Mouse (Mus musculus) layer of hippocampus, adult 11-12 months (tissue): ENCODE measurements around the gene Sgms1.

ENCODE experiments used
- DNase-seq: peaks from one replicate; pipeline ENCODE4 v3.0.0; 2022; ENCODE audit warnings: low spot score

The Sgms1 gene

GRCm38 (mm10) chr19:32292782-32293776 is 96.4 kb downstream of the Sgms1 start:
- no peak for DNase-seq

DNA sequence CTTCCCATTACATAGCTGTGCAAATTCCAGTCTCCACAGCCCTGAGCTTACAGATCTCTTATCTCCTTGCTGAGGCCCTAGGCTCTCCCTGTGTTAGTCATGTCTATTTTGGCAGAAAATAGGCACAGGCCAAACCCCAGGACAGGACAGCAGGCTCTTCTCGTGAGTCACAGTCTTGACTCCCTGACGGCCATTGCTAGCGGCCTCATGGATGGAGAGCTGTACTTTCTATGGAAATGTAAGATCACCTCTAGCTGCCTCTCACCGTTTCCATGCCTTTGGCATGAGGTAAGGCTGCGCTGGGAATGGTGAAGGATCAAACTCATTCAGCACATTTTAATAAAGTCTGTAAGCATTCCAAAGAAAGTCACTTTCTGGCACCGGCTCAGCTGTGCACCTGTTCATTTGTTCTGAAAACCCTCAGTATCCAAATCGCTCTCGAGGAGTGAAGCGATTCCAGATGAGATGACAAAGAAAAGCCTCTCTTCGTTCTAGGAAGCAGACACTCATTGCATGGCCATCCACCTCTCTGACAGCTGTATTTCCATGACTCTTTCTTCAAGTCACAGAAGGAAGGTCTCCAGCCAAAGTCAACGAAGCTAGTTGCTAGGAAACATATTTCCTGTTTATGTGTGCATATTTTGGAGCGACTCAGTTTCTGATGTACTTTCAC is 97.3 kb downstream of the Sgms1 start:
- no peak for DNase-seq

DNA sequence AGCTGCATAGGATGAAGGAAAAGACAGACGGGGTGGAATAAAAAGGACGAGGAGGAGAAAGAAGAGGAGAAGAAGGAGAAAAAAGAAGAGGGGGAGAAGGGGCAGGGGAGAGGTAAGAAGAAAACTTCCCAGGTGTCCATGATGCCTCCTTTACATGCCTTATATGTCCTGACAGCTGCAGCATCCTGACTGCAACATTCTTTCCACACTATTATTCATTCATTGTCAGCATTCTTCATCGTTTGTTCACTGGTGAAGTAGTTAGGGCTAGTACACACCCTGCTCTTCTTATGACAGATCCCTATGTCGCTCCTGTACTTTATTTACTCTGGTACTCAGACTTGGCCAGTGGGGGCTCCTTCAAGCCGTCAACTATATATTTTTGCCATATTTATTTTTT is 98.4 kb downstream of the Sgms1 start:
- DNase-seq, result no peak

DNA sequence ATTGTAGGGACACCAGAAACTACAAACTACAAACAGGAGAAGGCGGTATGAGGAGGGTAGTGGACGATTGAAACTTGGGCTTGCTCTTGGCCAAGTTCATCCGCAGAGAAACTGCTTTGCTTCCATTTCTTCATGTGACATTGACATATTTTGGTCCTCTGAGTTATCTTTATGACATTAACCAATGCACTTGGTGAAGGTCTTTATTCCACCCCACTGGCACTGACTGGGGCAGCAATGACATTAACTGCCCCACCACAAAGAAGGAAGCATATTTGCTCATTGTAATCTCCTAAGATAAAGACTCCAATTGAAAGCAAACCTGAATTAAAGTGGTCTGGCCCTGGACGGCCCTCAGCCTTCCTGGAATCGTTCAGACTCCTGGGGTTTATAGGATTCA is 100.6 kb downstream of the Sgms1 start:
- DNase-seq, result no peak

DNA sequence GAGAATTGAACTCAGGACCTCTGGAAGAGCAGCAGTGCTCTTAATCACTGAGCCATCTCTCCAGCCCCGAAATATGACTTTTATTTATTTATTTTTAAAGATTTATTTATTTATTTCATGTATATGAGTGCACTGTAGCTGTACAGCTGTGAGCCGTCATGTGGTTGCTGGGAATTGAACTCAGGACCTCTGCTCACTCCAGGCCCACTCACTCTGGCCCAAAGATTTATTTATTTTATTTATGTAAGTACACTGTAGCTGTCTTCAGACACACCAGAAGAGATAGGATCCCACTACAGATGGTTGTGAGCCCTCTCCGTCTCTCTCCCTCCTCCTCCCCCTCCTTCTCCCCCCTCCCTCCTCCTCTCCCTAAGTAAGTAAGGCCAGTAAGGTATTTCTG is 101.7 kb downstream of the Sgms1 start:
- no peak for DNase-seq

DNA sequence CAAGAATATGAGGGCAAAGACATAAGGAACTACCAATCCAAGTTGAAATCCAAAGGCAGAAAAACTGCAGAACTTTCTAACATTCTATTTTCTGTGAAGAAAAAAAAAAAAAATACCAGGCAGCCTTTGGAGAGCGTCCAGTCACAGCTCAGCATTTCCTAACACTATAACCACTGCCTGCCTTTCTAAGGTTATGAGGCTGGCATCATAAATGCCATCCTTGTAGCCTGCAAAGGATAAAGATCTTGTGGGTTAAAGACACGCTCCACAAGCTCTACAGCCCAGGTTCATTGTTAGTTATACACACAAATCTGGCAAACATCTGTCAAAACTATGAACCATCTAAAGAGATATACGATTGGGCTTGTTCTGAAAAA is 104.1 kb downstream of the Sgms1 start:
- no peak for DNase-seq

- DNase-seq, result no peak
Measured at GRCm38 (mm10) chr19:32284681-32285454, 104.6 kb downstream of the Sgms1 start.

DNA sequence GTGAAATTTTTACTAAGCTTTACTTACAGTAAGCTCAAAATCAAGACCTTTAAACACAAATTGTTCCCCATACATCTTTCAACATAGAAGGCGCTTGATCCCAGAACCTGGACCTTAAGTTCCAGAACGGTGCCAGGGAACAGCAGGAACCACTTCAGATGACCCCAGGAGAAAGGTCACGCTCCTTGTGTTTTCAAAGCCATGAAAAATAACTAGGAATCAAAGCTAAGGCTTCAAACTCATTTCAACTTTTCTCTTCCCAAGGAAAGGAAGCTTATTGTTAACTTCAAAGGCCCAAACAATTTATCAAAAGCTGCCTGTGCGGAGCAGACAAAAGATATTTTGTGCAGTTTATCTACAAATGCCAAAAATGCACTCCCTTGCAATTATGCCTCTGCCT is 107.6 kb downstream of the Sgms1 start:
- no peak for DNase-seq

- no peak for DNase-seq
Measured at GRCm38 (mm10) chr19:32280380-32280779, 109.1 kb downstream of the Sgms1 start.

- no peak for DNase-seq
Measured at GRCm38 (mm10) chr19:32279400-32279799, 110.1 kb downstream of the Sgms1 start.

GRCm38 (mm10) chr19:32277869-32278268 is 111.6 kb downstream of the Sgms1 start:
- DNase-seq, result no peak

- DNase-seq, result no peak
Measured at GRCm38 (mm10) chr19:32277287-32277686, 112.2 kb downstream of the Sgms1 start.

DNA sequence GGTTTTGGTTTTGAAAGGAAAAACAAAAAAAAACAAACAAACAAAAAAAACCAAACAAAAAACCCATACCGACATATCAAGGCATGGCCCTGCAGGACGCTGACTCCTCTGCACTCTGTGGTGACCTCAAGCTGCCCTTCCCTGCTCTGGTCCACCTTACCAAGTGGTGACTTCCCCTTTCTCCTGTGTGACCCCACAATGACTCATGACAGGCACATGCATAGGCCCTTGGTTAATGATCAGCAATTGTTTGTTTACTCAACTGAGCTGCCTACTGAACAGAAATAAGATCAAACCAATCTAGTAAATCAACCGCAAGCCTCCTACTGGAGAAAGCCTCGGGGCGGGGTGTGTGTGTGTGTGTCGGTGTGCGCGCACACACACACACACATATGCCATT is 112.7 kb downstream of the Sgms1 start:
- DNase-seq, result no peak

DNA sequence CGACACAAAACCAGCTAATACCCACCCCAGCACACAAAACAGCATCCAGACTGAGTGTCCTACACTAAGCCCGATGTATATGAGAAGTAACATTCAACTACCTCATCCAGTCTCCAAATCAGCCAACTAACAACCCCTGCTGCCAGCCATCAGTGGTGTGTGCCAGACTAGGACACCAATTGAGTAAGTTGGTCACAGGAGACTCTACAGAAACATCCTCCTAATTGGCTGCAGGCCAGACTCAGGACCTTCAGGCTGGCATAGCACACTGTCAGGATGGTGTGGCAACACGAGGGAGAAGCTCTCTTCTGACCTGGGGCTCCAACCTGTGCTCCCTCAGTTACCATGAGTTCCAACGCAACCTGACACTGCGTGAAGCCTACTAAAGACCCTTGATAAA is 113.3 kb downstream of the Sgms1 start:
- no peak for DNase-seq

GRCm38 (mm10) chr19:32275068-32275925 is 114.2 kb downstream of the Sgms1 start:
- DNase-seq, result no peak

DNA sequence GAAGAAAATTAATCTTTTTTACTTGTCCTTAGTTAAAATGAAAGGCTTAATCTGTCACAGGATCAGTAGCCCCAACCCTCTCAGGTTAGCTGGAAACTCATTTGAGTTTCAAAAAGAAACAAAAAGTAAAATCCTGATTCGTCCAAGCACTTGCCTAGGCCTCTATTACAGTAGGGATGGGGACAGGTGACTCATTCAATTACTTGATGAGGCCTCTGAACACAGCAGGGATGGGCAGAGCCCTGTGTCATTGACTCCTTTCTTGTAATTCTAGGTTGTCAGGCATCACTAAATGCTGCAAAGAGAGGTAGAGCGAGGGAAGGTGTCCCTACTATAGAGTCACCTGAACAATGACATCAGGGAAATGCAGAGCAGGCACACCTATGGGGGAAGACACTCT is 115.4 kb downstream of the Sgms1 start:
- DNase-seq, result no peak

- DNase-seq, result no peak
Measured at GRCm38 (mm10) chr19:32273714-32274113, 115.8 kb downstream of the Sgms1 start.

DNA sequence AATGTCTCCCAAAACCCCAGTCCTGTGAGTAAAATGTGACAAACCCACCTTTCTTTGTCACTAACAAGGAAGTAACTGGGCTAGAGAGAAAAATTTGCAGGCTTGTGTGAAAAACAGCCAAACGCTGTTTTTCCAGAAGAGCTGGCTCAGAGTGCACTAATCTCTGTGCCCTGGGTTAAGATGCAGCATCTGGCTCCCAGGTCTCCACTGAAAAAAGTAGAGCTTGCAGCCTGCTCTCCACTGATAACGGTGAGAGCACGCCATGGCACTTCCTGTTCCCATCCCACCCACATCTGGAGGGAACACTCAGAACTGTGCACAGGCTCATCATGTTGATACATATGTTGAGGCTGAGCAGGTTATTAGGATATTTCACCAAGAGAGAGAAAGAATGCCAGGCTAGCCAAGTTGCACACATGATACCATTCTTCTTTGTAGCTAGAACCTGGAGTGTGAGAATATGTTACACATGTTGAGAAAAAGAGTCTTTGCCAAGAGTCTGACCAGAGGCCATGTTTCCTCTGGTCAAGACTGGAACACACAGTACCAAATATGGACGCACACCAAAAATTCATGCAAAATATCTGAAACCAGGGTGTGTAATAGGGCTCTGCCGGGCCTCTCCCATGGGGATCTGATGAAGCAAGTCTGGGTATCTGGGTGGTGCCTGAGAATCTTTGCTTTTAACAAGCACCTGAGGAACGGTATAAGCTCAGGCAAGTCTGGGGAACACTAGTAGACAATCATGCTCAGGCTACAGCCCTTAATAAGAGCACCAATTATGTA is 116.8 kb downstream of the Sgms1 start:
- DNase-seq, result no peak

DNA sequence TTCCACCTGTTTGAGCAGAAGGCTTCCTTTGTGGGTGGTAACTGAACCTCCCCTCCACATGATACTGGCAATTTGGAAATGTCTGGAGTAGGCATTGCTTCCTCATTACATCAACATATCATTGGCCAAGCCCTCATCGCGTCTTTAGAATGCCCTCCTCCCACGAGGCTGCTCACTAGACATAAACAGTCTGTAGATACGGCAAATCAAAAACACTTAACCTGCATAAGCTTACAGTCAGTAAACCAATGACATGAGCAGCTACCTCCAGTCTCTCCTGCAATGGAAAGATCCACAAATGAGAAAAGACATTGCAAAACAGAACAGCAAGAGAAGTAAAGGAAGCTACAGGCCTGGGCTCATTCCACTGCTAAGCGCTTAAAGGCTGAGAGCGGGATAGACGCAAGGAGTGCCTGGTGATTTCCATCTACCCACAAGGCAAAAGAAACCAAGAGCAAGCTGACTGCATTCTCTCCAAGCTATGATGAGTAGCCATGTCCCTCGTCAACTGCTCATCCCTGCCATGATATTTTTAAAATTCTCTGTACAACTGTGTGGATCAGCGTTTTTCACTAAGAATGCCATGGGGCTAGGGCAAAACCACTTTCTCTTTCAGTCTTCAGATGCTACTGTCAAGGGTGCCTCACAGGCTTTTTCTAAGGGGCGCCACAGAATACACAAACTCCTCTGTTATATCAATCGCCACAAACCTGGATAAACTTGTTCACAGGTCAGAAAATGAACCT is 117.9 kb downstream of the Sgms1 start:
- DNase-seq, result no peak

- no peak for DNase-seq
Measured at GRCm38 (mm10) chr19:32269844-32270176, 119.7 kb downstream of the Sgms1 start.
